Mouse (Mus musculus) CD4-positive, CD25-positive, alpha-beta regulatory T cell (primary cell): ENCODE measurements around the gene Npy4r. TPM values are rescaled to one million over a fixed set of nuclear protein-coding genes. Genes with fewer than 3 reads are reported as not detected.

Experiments
- polyA plus RNA-seq: library from polyadenylated mRNA; unstranded; fragments of 100-300 nt; shearing (Covaris generic); gene quantifications from one replicate; pipeline ENCODE4 v1.2.1, GENCODE M21; 2017

Npy4r gene
- not detected for polyA plus RNA-seq

GRCm38 (mm10) chr14:34152342-34152741 lies at the start of gene Npy4r:
Gene Npy4r (minus strand): TSS chr14:34152489.

GRCm38 (mm10) chr14:34201231-34202035 lies 49.1 kb upstream of the Npy4r start, which contains the start of gene Gprin2:
Gene Gprin2 (minus strand): TSS chr14:34201653.

GRCm38 (mm10) chr14:34102601-34103000 lies 49.7 kb downstream of the Npy4r start, which contains the start of gene A630023A22Rik:
Gene A630023A22Rik (minus strand): TSS chr14:34102754.

Other genes with a start within 250 kb of the Npy4r start
- not detected for gene Gdf10, start 228.9 kb downstream of the Npy4r start, polyA plus RNA-seq
- gene Gdf2, start 211.4 kb downstream of the Npy4r start, polyA plus RNA-seq = not detected
- not detected for gene Rbp3, start 198.5 kb downstream of the Npy4r start, polyA plus RNA-seq
- not detected for gene Zfp488, start 173.7 kb downstream of the Npy4r start, polyA plus RNA-seq
- gene Gm30083, start 137.3 kb downstream of the Npy4r start, polyA plus RNA-seq = not detected
- not detected for gene Gm5460, start 135.7 kb downstream of the Npy4r start, polyA plus RNA-seq
- gene Antxrl, start 99.8 kb downstream of the Npy4r start, polyA plus RNA-seq = not detected
- gene Anxa8, start 66.5 kb downstream of the Npy4r start, polyA plus RNA-seq = not detected
- gene A630023A22Rik, start 49.7 kb downstream of the Npy4r start, polyA plus RNA-seq = not detected
- gene Gprin2, start 49.2 kb upstream of the Npy4r start, polyA plus RNA-seq = 0.02 TPM
- gene Syt15, start 67.1 kb upstream of the Npy4r start, polyA plus RNA-seq = 0.19 TPM
- 26.1 TPM for gene Shld2, start 158.0 kb upstream of the Npy4r start, polyA plus RNA-seq
- gene Glud1, start 158.2 kb upstream of the Npy4r start, polyA plus RNA-seq = 142 TPM
- not detected for gene Fam25c, start 202.9 kb upstream of the Npy4r start, polyA plus RNA-seq
- gene Sncg, start 222.3 kb upstream of the Npy4r start, polyA plus RNA-seq = not detected
- 0.06 TPM for gene Mmrn2, start 223.0 kb upstream of the Npy4r start, polyA plus RNA-seq